In genomic region chr1:30903480-30904218, GRCm38 (mm10) we compare ENCODE assay signal across 16 mouse cellular contexts.
"Had no signal": no experiment of that assay in that cellular context is flagged by ENCODE, and none has a peak within 500 bp of the region (broad histone marks: within the 10 kb centered on the region; RNA-seq: fewer than 3 reads in every experiment).

No protein-coding gene starts in this region.

- H3K4me1 ChIP-seq: lung, embryonic 15.5 days; midbrain, embryonic 13.5 days; midbrain, embryonic 15.5 days; neural tube, embryonic 12.5 days; stomach, embryonic 15.5 days had no signal

- H3K27ac ChIP-seq: lung, embryonic 15.5 days; macrophage; midbrain, embryonic 13.5 days; midbrain, embryonic 15.5 days; neural tube, embryonic 12.5 days; stomach, embryonic 15.5 days; stomach, postnatal 0 days had no signal

- DNase-seq: lung, postnatal 14 days; lung, postnatal 36 days; right cerebral cortex, postnatal 14 days; thymus, adult 2 months; thymus, postnatal 25 days; thymus, postnatal 4 days had no signal

- H3K4me3 ChIP-seq: lung, embryonic 15.5 days; megakaryocyte, embryonic 14.5 days; midbrain, embryonic 13.5 days; midbrain, embryonic 15.5 days; neural tube, embryonic 12.5 days; stomach, embryonic 15.5 days had no signal

- ATAC-seq: lung, postnatal 0 days; midbrain, embryonic 13.5 days; midbrain, embryonic 15.5 days had no signal

- H3K9ac ChIP-seq: lung, embryonic 15.5 days; midbrain, embryonic 13.5 days; midbrain, embryonic 15.5 days; neural tube, embryonic 12.5 days; stomach, embryonic 15.5 days had no signal

- H3K36me3 ChIP-seq: lung, embryonic 15.5 days; midbrain, embryonic 13.5 days; midbrain, embryonic 15.5 days; neural tube, embryonic 12.5 days; stomach, embryonic 15.5 days had no signal

- H3K27me3 ChIP-seq: lung, embryonic 15.5 days; megakaryocyte, embryonic 14.5 days; midbrain, embryonic 13.5 days; midbrain, embryonic 15.5 days; neural tube, embryonic 12.5 days; stomach, embryonic 15.5 days had no signal

- H3K4me2 ChIP-seq: lung, embryonic 15.5 days; midbrain, embryonic 11.5 days; midbrain, embryonic 13.5 days; midbrain, embryonic 15.5 days; neural tube, embryonic 12.5 days; stomach, embryonic 15.5 days had no signal

- H3K9me3 ChIP-seq: lung, embryonic 15.5 days; midbrain, embryonic 13.5 days; neural tube, embryonic 12.5 days; stomach, embryonic 15.5 days had no signal
